Comparison of ENCODE assay signal across 11 mouse cellular contexts in the genomic region with DNA sequence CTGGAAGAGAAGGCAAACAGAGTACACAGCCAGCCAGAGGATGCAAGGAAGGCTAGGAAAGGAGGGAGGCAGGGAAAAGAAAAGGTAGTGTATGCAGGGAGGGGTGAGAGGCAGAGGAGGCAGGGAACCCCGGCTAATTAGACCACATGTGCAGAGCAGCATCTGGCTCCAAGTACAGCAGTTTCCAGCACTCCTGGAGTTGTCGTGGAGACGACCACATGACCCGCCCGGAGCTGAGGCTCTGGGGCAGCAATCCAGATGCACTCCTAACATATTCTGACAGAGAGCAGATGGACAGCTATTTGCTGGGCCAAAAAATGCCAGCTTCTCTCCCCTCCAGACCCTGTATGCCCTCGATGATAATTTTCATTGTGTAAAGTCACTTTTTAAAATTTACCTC.
DNase-seq lines count a peak whose midpoint lies in the region; ATAC-seq lines count a peak whose summit lies in the region.
"Had no signal": no experiment of that assay in that cellular context is flagged by ENCODE, and none has a peak within 500 bp of the region (broad histone marks: within the 10 kb centered on the region; RNA-seq: fewer than 3 reads in every experiment).

No protein-coding gene starts in this region.

- 56% methylated on average over 6 of the region's 6 CpGs for WGBS in forebrain, embryonic 10.5 days
- 31% methylated on average over 6 of the region's 6 CpGs for WGBS in forebrain, embryonic 15.5 days
- 22% methylated on average over 6 of the region's 6 CpGs for WGBS in embryonic facial prominence, embryonic 13.5 days
- 21% methylated on average over 6 of the region's 6 CpGs for WGBS in neural tube, embryonic 14.5 days

- peaks cover 17% of the 10 kb centered on the region for H3K4me1 ChIP-seq in forebrain, embryonic 10.5 days
- peaks cover 3% of the 10 kb centered on the region; the same call in 1 of the 2 replicates for H3K4me1 ChIP-seq in forebrain, embryonic 15.5 days
- H3K4me1 ChIP-seq in embryonic facial prominence, embryonic 13.5 days: peaks cover 9% of the 10 kb centered on the region
- H3K4me1 ChIP-seq in neural tube, embryonic 14.5 days (ENCODE audit: control insufficient read depth, insufficient read depth, low read length): no peaks in the 10 kb centered on the region

- no peak for DNase-seq in forebrain, embryonic 10.5 days (ENCODE audit: extremely low spot score, low spot score)
- DNase-seq in hindlimb bud, embryonic 11.5 days (ENCODE audit: extremely low spot score, low read depth, low spot score): peak; percentile 49
- DNase-seq in layer of hippocampus, adult 9-10 months (ENCODE audit: low spot score): no peak
- DNase-seq in left cerebral cortex, adult 18-20 months (ENCODE audit: low spot score in 2 of 2): no peak
- DNase-seq: right cerebral cortex, postnatal 4 days had no signal

- H3K4me3 ChIP-seq in forebrain, embryonic 10.5 days: no peak overlapping the region
- H3K4me3 ChIP-seq in forebrain, embryonic 15.5 days: no peak overlapping the region
- H3K4me3 ChIP-seq in embryonic facial prominence, embryonic 13.5 days: no peak overlapping the region
- H3K4me3 ChIP-seq in neural tube, embryonic 14.5 days (ENCODE audit: low read depth, low read length): no peak overlapping the region
- H3K4me3 ChIP-seq: erythroblast, embryonic 14.5 days had no signal

- H3K9me3 ChIP-seq in forebrain, embryonic 10.5 days: no peaks in the 10 kb centered on the region
- H3K9me3 ChIP-seq in forebrain, embryonic 15.5 days: no peaks in the 10 kb centered on the region
- H3K9me3 ChIP-seq in embryonic facial prominence, embryonic 13.5 days: no peaks in the 10 kb centered on the region
- H3K9me3 ChIP-seq in neural tube, embryonic 14.5 days (ENCODE audit: control insufficient read depth, low read length): no peaks in the 10 kb centered on the region

- H3K9ac ChIP-seq in forebrain, embryonic 15.5 days (replicated peaks): no peak overlapping the region
- 0 out of 2 replicates have a peak overlapping the region, but pooled peaks have one; percentile 1 for H3K9ac ChIP-seq in embryonic facial prominence, embryonic 13.5 days
- H3K9ac ChIP-seq in neural tube, embryonic 14.5 days (replicated peaks; ENCODE audit: low read depth, low read length): no peak overlapping the region

- no peaks in the 10 kb centered on the region for H3K36me3 ChIP-seq in forebrain, embryonic 10.5 days (replicated peaks)
- no peaks in the 10 kb centered on the region for H3K36me3 ChIP-seq in forebrain, embryonic 15.5 days
- H3K36me3 ChIP-seq in embryonic facial prominence, embryonic 13.5 days: no peaks in the 10 kb centered on the region
- H3K36me3 ChIP-seq in neural tube, embryonic 14.5 days (ENCODE audit: control insufficient read depth, insufficient read depth, low read length): no peaks in the 10 kb centered on the region

- no peak for ATAC-seq in forebrain, embryonic 15.5 days (replicated peaks)
- ATAC-seq in embryonic facial prominence, embryonic 13.5 days (ENCODE audit: insufficient number of reproducible peaks, insufficient read depth, low FRiP score, low TSS enrichment, low read depth): no peak
- peak; percentile 61; the same call in 1 of the 2 replicates for ATAC-seq in neural tube, embryonic 14.5 days (ENCODE audit: low read depth)
- ATAC-seq in CD4-positive, CD25-positive, alpha-beta regulatory T cell, adult 4 months: no peak
- ATAC-seq: lung, postnatal 0 days had no signal

- no peak overlapping the region for H3K4me2 ChIP-seq in forebrain, embryonic 15.5 days (replicated peaks)
- H3K4me2 ChIP-seq in embryonic facial prominence, embryonic 13.5 days: no peak overlapping the region
- no peak overlapping the region for H3K4me2 ChIP-seq in neural tube, embryonic 14.5 days (ENCODE audit: low read depth, low read length)

- H3K27ac ChIP-seq in forebrain, embryonic 10.5 days: 0 out of 2 replicates have a peak overlapping the region, but pooled peaks have one; percentile 2
- no peak overlapping the region for H3K27ac ChIP-seq in forebrain, embryonic 15.5 days (replicated peaks)
- H3K27ac ChIP-seq in embryonic facial prominence, embryonic 13.5 days: 0 out of 2 replicates have a peak overlapping the region, but pooled peaks have one; percentile 22
- H3K27ac ChIP-seq in neural tube, embryonic 14.5 days (ENCODE audit: low read depth, low read length): no peak overlapping the region

- no peaks in the 10 kb centered on the region for H3K27me3 ChIP-seq in forebrain, embryonic 10.5 days (ENCODE audit: poor library complexity, severe bottlenecking)
- no peaks in the 10 kb centered on the region for H3K27me3 ChIP-seq in forebrain, embryonic 15.5 days
- H3K27me3 ChIP-seq in embryonic facial prominence, embryonic 13.5 days: no peaks in the 10 kb centered on the region
- H3K27me3 ChIP-seq in neural tube, embryonic 14.5 days (ENCODE audit: control insufficient read depth, insufficient read depth, low read length): no peaks in the 10 kb centered on the region

Comparison
In these comparisons a context has a peak if more than half of its experiments do, and no peak if none do; other contexts are left out.
1. H3K27ac ChIP-seq: peak in forebrain, embryonic 10.5 days (single experiment) and embryonic facial prominence, embryonic 13.5 days (single experiment); none in forebrain, embryonic 15.5 days (single experiment) and neural tube, embryonic 14.5 days (single experiment).